Mouse (Mus musculus): ENCODE data around the gene Plekhg6.
A peak's percentile ranks its signal among the peaks of the same experiment; 100 is the strongest.

Gene Plekhg6

GRCm38 (mm10) chr6:125353221-125353620 lies 27.4 kb downstream of the Plekhg6 start:
- DNase-seq, result no peak

GRCm38 (mm10) chr6:125352811-125353210 lies 27.8 kb downstream of the Plekhg6 start:
- DNase-seq, result no peak

GRCm38 (mm10) chr6:125352046-125352384 lies 28.6 kb downstream of the Plekhg6 start:
- no peak for DNase-seq

- DNase-seq, result no peak
These were observed 29.1 kb downstream of the Plekhg6 start for GRCm38 (mm10) chr6:125351368-125352045.

- DNase-seq, result no peak
These were observed 29.6 kb downstream of the Plekhg6 start for GRCm38 (mm10) chr6:125350995-125351324.

GRCm38 (mm10) chr6:125350231-125350994 lies 30.2 kb downstream of the Plekhg6 start:
- no peak for DNase-seq

GRCm38 (mm10) chr6:125349575-125350230 lies 30.9 kb downstream of the Plekhg6 start:
- no peak for DNase-seq

GRCm38 (mm10) chr6:125348721-125349574 lies 31.6 kb downstream of the Plekhg6 start, which contains the start of gene Tnfrsf1a:
Gene Tnfrsf1a (plus strand): TSS chr6:125349362.
- DNase-seq, result no peak

- no peak for DNase-seq
These were observed 34.6 kb downstream of the Plekhg6 start for GRCm38 (mm10) chr6:125346029-125346428.

GRCm38 (mm10) chr6:125345625-125346024 lies 35.0 kb downstream of the Plekhg6 start:
- DNase-seq, result no peak

- no peak for DNase-seq
These were observed 35.7 kb downstream of the Plekhg6 start for GRCm38 (mm10) chr6:125344866-125345265.

GRCm38 (mm10) chr6:125344084-125344483 lies 36.5 kb downstream of the Plekhg6 start:
- no peak for DNase-seq

GRCm38 (mm10) chr6:125342198-125342597 lies 38.4 kb downstream of the Plekhg6 start:
- no peak for DNase-seq

- no peak for DNase-seq
These were observed 40.3 kb downstream of the Plekhg6 start for GRCm38 (mm10) chr6:125340244-125340643.

GRCm38 (mm10) chr6:125338791-125339660 lies 41.6 kb downstream of the Plekhg6 start:
- DNase-seq, result no peak

- DNase-seq, result no peak
These were observed 46.2 kb downstream of the Plekhg6 start for GRCm38 (mm10) chr6:125334356-125334755.

- no peak for DNase-seq
These were observed 47.3 kb downstream of the Plekhg6 start for GRCm38 (mm10) chr6:125333112-125333899.

GRCm38 (mm10) chr6:125330626-125331326 lies 49.8 kb downstream of the Plekhg6 start:
- DNase-seq, result no peak

GRCm38 (mm10) chr6:125328243-125328642 lies 52.4 kb downstream of the Plekhg6 start:
- DNase-seq, result peak; percentile 42 to 48

- no peak for DNase-seq
These were observed 55.3 kb downstream of the Plekhg6 start for GRCm38 (mm10) chr6:125325337-125325736.
